Mouse (Mus musculus): Measurements from ENCODE around the gene Batf3. TPM values are rescaled to one million over a fixed set of nuclear protein-coding genes. Genes with fewer than 3 reads are reported as not detected.

The Batf3 gene
- polyA plus RNA-seq, 1 experiment from 2014 or later = 6.1 TPM

DNA sequence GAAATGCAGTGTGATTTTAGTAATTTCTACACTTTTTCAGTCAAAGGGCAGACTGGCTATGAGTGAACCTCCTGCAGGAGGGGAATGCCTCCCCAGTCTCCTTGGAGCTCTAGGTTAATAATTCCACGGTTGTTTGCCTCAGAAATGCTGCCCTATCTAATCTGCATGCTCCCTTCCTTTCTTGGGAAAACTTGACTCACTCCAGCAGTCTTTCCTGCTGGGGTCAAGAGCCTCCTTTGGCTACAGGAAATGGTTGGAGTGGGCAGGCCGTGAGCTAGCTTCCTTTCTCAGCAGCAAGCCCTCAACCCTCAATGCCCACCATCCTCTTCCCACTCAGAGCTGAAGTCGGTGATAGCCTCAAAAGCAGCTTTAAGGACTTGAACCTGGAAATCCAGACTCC, 56.7 kb downstream of the Batf3 start:
- WGBS = 31% methylated on average over 3 of the region's 3 CpGs
- ATAC-seq (ENCODE audit: low read depth) (no peak), DNase-seq (ENCODE audit: low spot score) (no peak)
- Histone ChIP-seq H3K4me3 (ENCODE audit: low read depth, low read length) (no peak overlapping the region), H3K9me3 (ENCODE audit: control insufficient read depth, low read length) (peaks cover 15% of the 10 kb centered on the region), H3K4me2 (ENCODE audit: low read depth, low read length) (no peak overlapping the region), H3K36me3 (ENCODE audit: control insufficient read depth, insufficient read depth, low read length) (no peaks in the 10 kb centered on the region), H3K27me3 (replicated peaks; ENCODE audit: control insufficient read depth, insufficient read depth, low read length) (no peaks in the 10 kb centered on the region), H3K9ac (ENCODE audit: low read depth, low read length) (no peak overlapping the region), H3K4me1 (ENCODE audit: control insufficient read depth, insufficient read depth, low read length) (no peaks in the 10 kb centered on the region), H3K27ac (replicated peaks; ENCODE audit: low read depth, low read length) (no peak overlapping the region)

Other genes with a start within 250 kb of the Batf3 start
- gene Rps6kc1, start 186.1 kb upstream of the Batf3 start, polyA plus RNA-seq (2014; fragmentation: Nextera tagmentation; extraction: Ambion mirVana) = 15.4 and 18.5 TPM in 2 replicates
- 37.4 and 41.5 TPM in 2 replicates for gene Angel2, start 172.7 kb upstream of the Batf3 start, polyA plus RNA-seq (2014; fragmentation: Nextera tagmentation; extraction: Ambion mirVana)
- gene Vash2, start 118.6 kb upstream of the Batf3 start, polyA plus RNA-seq (2014; fragmentation: Nextera tagmentation; extraction: Ambion mirVana) = 66.4 and 73.7 TPM in 2 replicates
- 7.3 and 8.2 TPM in 2 replicates for gene Flvcr1, start 71.7 kb upstream of the Batf3 start, polyA plus RNA-seq (2014; fragmentation: Nextera tagmentation; extraction: Ambion mirVana)
- not detected in 2 replicates for gene Spata45, start 61.2 kb upstream of the Batf3 start, polyA plus RNA-seq (2014; fragmentation: Nextera tagmentation; extraction: Ambion mirVana)
- 12.9 and 14.7 TPM in 2 replicates for gene Tatdn3, start 34.9 kb upstream of the Batf3 start, polyA plus RNA-seq (2014; fragmentation: Nextera tagmentation; extraction: Ambion mirVana)
- gene Nsl1, start 34.8 kb upstream of the Batf3 start, polyA plus RNA-seq (2014; fragmentation: Nextera tagmentation; extraction: Ambion mirVana) = 8.8 and 9.3 TPM in 2 replicates
- gene Fam71a, start 67.0 kb downstream of the Batf3 start, polyA plus RNA-seq (2014; fragmentation: Nextera tagmentation; extraction: Ambion mirVana) = not detected in 2 replicates
- gene Atf3, start 120.2 kb downstream of the Batf3 start, polyA plus RNA-seq (2014; fragmentation: Nextera tagmentation; extraction: Ambion mirVana) = 4.3 and 4.9 TPM in 2 replicates
- 138 and 141 TPM in 2 replicates for gene Nenf, start 220.3 kb downstream of the Batf3 start, polyA plus RNA-seq (2014; fragmentation: Nextera tagmentation; extraction: Ambion mirVana)
- 16.4 and 18.2 TPM in 2 replicates for gene Tmem206, start 228.1 kb downstream of the Batf3 start, polyA plus RNA-seq (2014; fragmentation: Nextera tagmentation; extraction: Ambion mirVana)